Mouse (Mus musculus) ES-E14 (cell line): ENCODE measurements at regions not wholly inside any gene's neighbourhood (a gene's known extent, or its start where the extent isn't known, plus 50 kb on each side); places are given as distances from the start of the nearest gene placed in this dataset.

Source experiments
- DNase-seq: peaks from one replicate; pipeline ENCODE4 v3.0.0-alpha.2; 2013; ENCODE audit warnings: low read depth, low spot score
- H3K27ac ChIP-seq: 2 replicates; pipeline ENCODE4 v1.5.1; 2012; ENCODE audit warnings: low read depth, mild to moderate bottlenecking, low read length, moderate library complexity, mixed read lengths; ENCODE audit not compliant: poor library complexity, insufficient read depth, severe bottlenecking
- H3K36me3 ChIP-seq: 2 replicates; pipeline ENCODE4 v1.6.1; 2012; ENCODE audit warnings: mild to moderate bottlenecking, low read length, moderate library complexity, mixed read lengths; ENCODE audit not compliant: control insufficient read depth, poor library complexity, insufficient read depth, severe bottlenecking
- H3K4me1 ChIP-seq, 2 experiments: fragments of 150-350 bp in 1 of 2; sonication (generic) in 1 of 2; 2 replicates each; pipeline ENCODE4 v1.6.1; 2012; ENCODE audit warnings: low read length in 2 of 2, mild to moderate bottlenecking in 1 of 2, mixed read lengths in 1 of 2; ENCODE audit not compliant: control insufficient read depth in 2 of 2, insufficient read depth in 2 of 2, poor library complexity in 1 of 2
- H3K4me3 ChIP-seq, 2 experiments: fragments of 150-350 bp in 1 of 2; sonication (generic) in 1 of 2; 2 replicates each; pipeline ENCODE4 v1.5.1; 2012; ENCODE audit warnings: low read length in 2 of 2, low read depth in 1 of 2, mild to moderate bottlenecking in 1 of 2, mixed read lengths in 1 of 2; ENCODE audit not compliant: insufficient read depth in 1 of 2, poor library complexity in 1 of 2, severe bottlenecking in 1 of 2
- H3K9ac ChIP-seq: 2 replicates; pipeline ENCODE4 v1.6.1; 2012; ENCODE audit warnings: low read depth, mild to moderate bottlenecking, low read length, mixed read lengths; ENCODE audit not compliant: poor library complexity, insufficient read depth, severe bottlenecking
- H3K9me3 ChIP-seq: fragments of 150-350 bp; sonication (generic); 2 replicates; pipeline ENCODE4 v1.6.1; 2012; ENCODE audit warnings: low read depth, mild to moderate bottlenecking, low read length; ENCODE audit not compliant: control insufficient read depth, insufficient read depth
- CHD2 ChIP-seq: IDR thresholded peaks from 2 replicates; pipeline ENCODE4 v1.6.1; 2014; ENCODE audit warnings: mild to moderate bottlenecking, low read depth, low read length, inconsistent platforms
- HCFC1 ChIP-seq: IDR thresholded peaks from 2 replicates; pipeline ENCODE4 v1.6.1; 2012; ENCODE audit warnings: low read length, inconsistent platforms, borderline replicate concordance; ENCODE audit not compliant: insufficient read depth
- MAFK ChIP-seq: IDR thresholded peaks from 2 replicates; pipeline ENCODE4 v1.6.1; 2014; ENCODE audit warnings: mild to moderate bottlenecking, low read depth, low read length, inconsistent platforms; ENCODE audit not compliant: insufficient read depth
- ZC3H11A ChIP-seq: IDR thresholded peaks from 2 replicates; pipeline ENCODE4 v1.6.1; 2012; ENCODE audit warnings: low read depth, mild to moderate bottlenecking, inconsistent platforms, low read length, borderline replicate concordance
- ZNF384 ChIP-seq: IDR thresholded peaks from 2 replicates; pipeline ENCODE4 v1.6.1; 2012; ENCODE audit warnings: low read depth, low read length, inconsistent platforms
- in situ Hi-C, 2 experiments: fragments of 600-800 bp; cut with MboI; formaldehyde crosslinking; loops; one replicate each; pipeline ENCODE4 v1.15.1; 2025; ENCODE audit warnings: low sequenced_read_pairs in 2 of 2, inconsistent platforms in 1 of 2; ENCODE audit not compliant: unreplicated experiment in 2 of 2

DNA sequence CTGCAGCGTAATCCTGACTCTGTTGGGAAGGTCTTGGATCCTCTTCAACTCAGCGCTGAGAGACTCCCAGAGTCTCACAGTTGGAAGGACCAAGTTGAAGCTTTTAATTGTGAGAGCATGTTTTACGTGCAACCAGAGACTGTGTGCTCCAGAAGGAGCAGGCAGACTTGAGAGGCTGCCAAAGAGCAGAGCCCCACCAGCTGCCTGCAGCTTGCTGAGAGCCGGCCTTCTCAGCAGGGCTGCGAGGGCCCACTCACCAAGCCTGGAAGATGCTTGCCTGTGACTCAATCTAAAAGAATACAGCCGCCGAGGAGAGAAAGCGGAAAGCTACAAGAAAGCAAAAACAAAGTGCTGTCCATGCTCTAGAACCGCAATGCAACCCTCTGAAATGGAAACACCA lies 57.0 kb upstream of the Lama4 start:
- in situ Hi-C loops, result no loop called here
- Histone ChIP-seq H3K9me3 (no peaks in the 10 kb centered on the region), H3K4me3 (no peak overlapping the region), H3K9ac (no peak overlapping the region), H3K36me3 (no peaks in the 10 kb centered on the region), H3K4me1 (no peaks in the 10 kb centered on the region), H3K27ac (no peak overlapping the region)
- TF ChIP-seq ZNF384 (no peak), HCFC1 (no peak)
- DNase-seq, result no peak

DNA sequence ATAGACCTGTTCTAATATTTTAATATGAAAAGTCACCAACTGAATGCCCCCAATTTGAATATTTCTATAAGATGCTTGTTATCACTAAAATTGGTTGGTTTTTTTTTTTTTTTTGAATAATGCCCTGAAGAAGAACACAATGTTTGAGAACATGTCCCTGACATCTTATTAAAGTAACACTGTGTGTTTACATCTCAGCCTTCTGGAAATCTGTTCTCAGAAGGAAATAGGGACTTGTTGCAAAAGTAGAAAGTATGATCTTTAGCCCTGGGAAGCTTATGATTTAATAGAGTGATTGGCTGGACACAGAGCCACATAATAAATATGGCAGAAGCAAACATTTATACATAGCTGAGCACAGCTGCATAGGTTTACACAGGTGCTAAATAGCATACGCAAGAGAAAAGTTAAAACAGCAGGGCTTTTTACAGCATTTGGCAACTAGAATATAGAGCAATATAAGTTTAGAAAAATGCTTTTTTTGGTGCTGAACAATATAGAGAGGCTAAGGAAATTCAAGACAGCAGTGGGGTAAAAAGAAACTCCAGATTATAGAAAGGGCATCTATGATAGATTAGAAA lies 56.1 kb upstream of the Lama4 start:
- in situ Hi-C loops, result no loop called here
- H3K9ac ChIP-seq, result no peak overlapping the region
- no peak overlapping the region for H3K4me3 ChIP-seq
- no peaks in the 10 kb centered on the region for H3K9me3 ChIP-seq
- no peaks in the 10 kb centered on the region for H3K4me1 ChIP-seq
- no peak for TF ChIP-seq ZC3H11A
- no peak for TF ChIP-seq MAFK
- no peak for TF ChIP-seq CHD2
- no peak for TF ChIP-seq ZNF384
- TF ChIP-seq HCFC1, result no peak
- no peak overlapping the region for H3K27ac ChIP-seq
- DNase-seq, result no peak
- H3K36me3 ChIP-seq, result no peaks in the 10 kb centered on the region

DNA sequence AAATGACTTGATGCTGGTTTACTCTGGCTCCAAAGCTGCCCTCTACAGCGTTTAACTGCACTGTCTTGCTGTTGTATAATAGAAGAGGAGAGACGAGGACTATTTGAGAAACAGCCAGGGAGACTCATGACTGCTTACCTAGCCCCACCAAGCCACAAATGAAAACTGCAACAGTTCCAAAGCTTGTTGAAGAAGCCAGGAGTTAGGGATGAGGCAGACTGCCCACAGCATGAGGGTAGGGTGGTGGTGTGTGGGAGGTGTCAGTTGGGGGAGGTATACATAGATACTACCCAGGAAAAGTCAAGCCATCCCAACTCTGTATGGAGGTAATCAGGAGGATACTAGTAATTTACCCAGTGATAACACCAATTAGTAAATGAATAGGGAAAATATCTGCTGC lies 55.5 kb upstream of the Lama4 start:
- Histone ChIP-seq H3K27ac (no peak overlapping the region), H3K9me3 (no peaks in the 10 kb centered on the region), H3K9ac (no peak overlapping the region), H3K4me1 (no peaks in the 10 kb centered on the region), H3K4me3 (no peak overlapping the region), H3K36me3 (no peaks in the 10 kb centered on the region)
- in situ Hi-C loops, result no loop called here
- DNase-seq, result no peak
- no peak for TF ChIP-seq CHD2
- TF ChIP-seq HCFC1, result no peak
- no peak for TF ChIP-seq ZNF384
- no peak for TF ChIP-seq ZC3H11A
- TF ChIP-seq MAFK, result no peak

DNA sequence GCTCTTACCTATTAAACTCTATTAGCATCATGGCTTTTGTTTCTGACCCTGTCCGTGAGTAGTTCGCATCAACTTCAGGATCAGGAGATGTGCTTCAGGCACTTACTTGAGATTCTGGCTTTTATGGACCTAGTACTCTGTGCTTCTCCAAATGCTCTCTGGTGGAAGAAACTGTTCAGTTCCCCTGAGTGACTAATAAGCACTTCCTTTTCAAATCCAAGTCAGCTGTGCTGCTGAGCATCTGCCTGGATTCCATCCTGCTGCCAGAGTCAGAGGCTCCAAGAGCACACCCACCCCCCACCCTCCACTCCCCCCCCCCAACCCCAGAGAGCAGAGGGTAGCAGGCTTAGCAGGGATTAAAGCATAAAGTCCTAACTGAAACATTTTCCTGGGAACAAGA lies 52.3 kb upstream of the Lama4 start:
- Histone ChIP-seq H3K36me3 (no peaks in the 10 kb centered on the region), H3K9me3 (no peaks in the 10 kb centered on the region), H3K4me1 (no peaks in the 10 kb centered on the region), H3K9ac (no peak overlapping the region), H3K4me3 (no peak overlapping the region), H3K27ac (no peak overlapping the region)
- in situ Hi-C loops, result no loop called here
- no peak for TF ChIP-seq CHD2
- no peak for TF ChIP-seq MAFK
- no peak for DNase-seq
